Mouse (Mus musculus) small intestine, adult 2 months (tissue): ENCODE results near the gene Ctbp2. TPM values are rescaled to one million over a fixed set of nuclear protein-coding genes. Genes with fewer than 3 reads are reported as not detected.
A peak's percentile ranks its signal among the peaks of the same experiment; 100 is the strongest.

Experiments
- H3K27ac ChIP-seq: fragments of 200-500 bp; 2 replicates; pipeline ENCODE4 v1.5.1; 2012; ENCODE audit warnings: low read depth, low read length, control low read depth, inconsistent platforms; ENCODE audit not compliant: insufficient read depth
- H3K27me3 ChIP-seq: fragments of 200-500 bp; 2 replicates; pipeline ENCODE4 v1.6.1; 2012; ENCODE audit warnings: mild to moderate bottlenecking, moderate library complexity, low read length, inconsistent platforms; ENCODE audit not compliant: control insufficient read depth, insufficient read depth
- H3K36me3 ChIP-seq: fragments of 200-500 bp; 2 replicates; pipeline ENCODE4 v1.6.1; 2012; ENCODE audit warnings: mild to moderate bottlenecking, low read length, control low read depth, inconsistent platforms; ENCODE audit not compliant: control insufficient read depth, insufficient read depth
- H3K4me1 ChIP-seq: fragments of 200-500 bp; 2 replicates; pipeline ENCODE4 v1.6.1; 2012; ENCODE audit warnings: low read length, inconsistent platforms, mixed read lengths; ENCODE audit not compliant: control insufficient read depth, insufficient read depth, insufficient read length
- H3K4me3 ChIP-seq: fragments of 200-500 bp; 2 replicates; pipeline ENCODE4 v1.5.1; 2012; ENCODE audit warnings: low read depth, mild to moderate bottlenecking, control low read depth, inconsistent platforms, low read length, moderate library complexity
- CTCF ChIP-seq: fragments of 200-500 bp; IDR thresholded peaks from 2 replicates; pipeline ENCODE4 v1.5.1; 2012; ENCODE audit warnings: low read depth, mild to moderate bottlenecking, control low read depth, inconsistent platforms, low read length, moderate library complexity, mixed read lengths; ENCODE audit not compliant: insufficient replicate concordance, insufficient read length; ENCODE audit errors: extremely low read depth
- POLR2A ChIP-seq: fragments of 200-500 bp; IDR thresholded peaks from 2 replicates; pipeline ENCODE4 v1.6.1; 2012; ENCODE audit warnings: low read depth, mild to moderate bottlenecking, control low read depth, inconsistent platforms, low read length, moderate library complexity
- WGBS: fragments of 180-500 bp; shearing (Covaris S2); methylation state at CpG from one replicate; pipeline ENCODE4 v1.1.7; 2018; 5-methylcytosine and 5-hydroxymethylcytosine counted together
- polyA plus RNA-seq: library from polyadenylated mRNA; depleted of rRNA; stranded (reverse); fragments of >200 nt; gene quantifications from 2 replicates; pipeline ENCODE4 v1.2.3, GENCODE M21; 2012

Ctbp2 gene
- polyA plus RNA-seq, 1 experiment, result 33.8 TPM

DNA sequence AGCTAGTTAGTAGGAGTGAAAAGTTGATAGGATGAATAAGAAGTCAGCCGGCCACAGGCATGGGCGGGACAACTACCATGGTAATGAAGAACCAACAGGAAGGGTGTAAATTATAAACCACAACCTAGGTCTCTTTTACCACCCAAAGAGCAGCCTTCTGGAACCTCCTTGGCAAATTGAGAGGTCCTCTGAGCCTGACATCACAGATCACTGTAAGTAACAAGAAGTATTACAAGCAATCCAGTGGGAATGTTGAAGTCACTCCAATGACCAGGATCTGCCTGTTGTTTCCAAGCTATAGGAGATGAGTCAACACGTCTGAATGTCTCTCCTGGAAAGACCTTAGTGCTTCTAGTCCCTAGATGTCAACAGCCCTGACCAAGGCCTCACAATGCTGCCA, 62.1 kb downstream of the Ctbp2 start:
- Histone ChIP-seq H3K36me3 (peaks cover 5% of the 10 kb centered on the region; the same call in 1 of the 2 replicates), H3K4me1 (peaks cover 13% of the 10 kb centered on the region), H3K27me3 (no peaks in the 10 kb centered on the region), H3K4me3 (no peak overlapping the region), H3K27ac (no peak overlapping the region)
- 80% methylated on average over 3 of the region's 3 CpGs for WGBS
- TF ChIP-seq CTCF (no peak), POLR2A (no peak)

DNA sequence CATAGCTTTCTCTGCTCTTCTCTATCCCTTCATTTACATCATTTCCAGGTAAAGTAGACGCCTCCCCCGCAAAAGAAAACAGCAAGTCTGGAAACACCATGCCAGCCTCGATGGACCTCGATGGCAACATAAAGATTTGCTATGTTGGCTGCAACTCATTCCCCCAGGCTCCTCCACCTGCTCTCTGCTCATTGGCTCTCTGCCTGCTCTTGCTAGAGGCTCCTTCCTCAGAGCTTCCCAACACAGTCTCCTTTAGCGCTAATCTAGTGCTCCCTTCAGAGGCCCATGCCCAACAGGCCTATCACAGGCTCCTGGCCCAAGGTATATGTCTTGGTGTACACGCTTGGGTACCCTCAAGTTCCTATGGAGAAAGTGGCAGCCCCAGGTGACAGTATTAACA, 64.0 kb downstream of the Ctbp2 start:
- WGBS, result 72% methylated on average over 6 of the region's 6 CpGs
- H3K36me3 ChIP-seq, result 0 out of 2 replicates have a peak, but pooled peaks cover 5% of the 10 kb centered on the region

DNA sequence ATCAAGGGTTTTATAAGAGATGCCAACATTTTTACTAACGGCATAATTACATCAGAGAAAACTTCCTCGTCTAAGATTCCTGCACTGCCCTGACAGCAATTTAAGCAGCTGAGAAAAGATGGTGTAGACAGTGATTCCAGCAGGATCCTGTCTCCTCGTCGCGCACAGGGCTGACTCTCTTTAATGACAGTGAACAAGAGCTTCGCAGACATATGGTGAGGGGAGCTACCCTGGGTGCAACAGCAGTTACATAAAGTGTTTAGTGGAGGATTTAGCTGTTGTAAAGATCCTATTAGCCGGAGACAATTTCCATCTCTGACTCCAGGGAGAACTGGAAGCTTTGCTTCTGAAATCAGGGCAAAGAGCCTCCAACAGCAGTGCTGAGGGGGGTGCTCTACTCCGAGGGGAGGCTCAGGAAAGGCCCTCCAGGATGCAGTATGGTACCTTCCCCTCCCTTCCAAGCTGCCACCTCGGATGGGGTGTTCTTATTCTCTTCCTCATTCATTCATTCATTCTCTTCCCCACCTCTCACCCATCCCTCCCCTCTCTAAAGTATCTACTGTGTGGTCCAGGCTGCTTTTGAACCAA, 64.5 kb downstream of the Ctbp2 start:
- Histone ChIP-seq H3K4me3 (no peak overlapping the region), H3K27me3 (no peaks in the 10 kb centered on the region), H3K36me3 (0 out of 2 replicates have a peak, but pooled peaks cover 5% of the 10 kb centered on the region), H3K4me1 (peaks cover 13% of the 10 kb centered on the region), H3K27ac (no peak overlapping the region)
- no peak for TF ChIP-seq POLR2A
- 32% methylated on average over 9 of the region's 9 CpGs for WGBS

More for the DNA sequence above, 64.0 kb downstream of the Ctbp2 start:
- TF ChIP-seq CTCF (no peak), POLR2A (no peak)
- Histone ChIP-seq H3K27me3 (no peaks in the 10 kb centered on the region), H3K4me1 (peaks cover 13% of the 10 kb centered on the region), H3K27ac (no peak overlapping the region), H3K4me3 (no peak overlapping the region)

DNA sequence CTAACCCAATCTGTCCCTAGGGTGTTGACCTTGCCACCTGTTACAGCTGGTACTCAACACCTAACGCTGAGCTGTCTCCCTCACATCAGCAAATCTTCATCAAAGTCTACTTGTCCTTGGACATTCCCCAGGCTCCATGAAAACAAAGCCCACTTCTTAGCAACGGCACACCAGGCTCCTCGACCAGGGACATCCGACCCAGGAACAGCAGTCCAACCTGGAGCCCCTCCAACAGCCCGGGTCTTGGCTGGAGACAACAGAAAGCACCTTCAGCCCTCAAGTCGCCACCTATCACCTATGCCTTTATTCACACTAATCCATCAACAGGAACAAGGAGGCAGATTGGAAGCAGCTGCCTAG, 65.0 kb downstream of the Ctbp2 start:
- H3K4me3 ChIP-seq, result no peak overlapping the region
- H3K27ac ChIP-seq, result peak overlapping the region; percentile 3; the same call in 1 of the 2 replicates
- H3K27me3 ChIP-seq, result no peaks in the 10 kb centered on the region
- 0 out of 2 replicates have a peak, but pooled peaks cover 3% of the 10 kb centered on the region for H3K36me3 ChIP-seq
- H3K4me1 ChIP-seq, result peaks cover 13% of the 10 kb centered on the region
- no peak for TF ChIP-seq CTCF
- TF ChIP-seq POLR2A, result no peak
- 22% methylated on average over 6 of the region's 6 CpGs for WGBS

DNA sequence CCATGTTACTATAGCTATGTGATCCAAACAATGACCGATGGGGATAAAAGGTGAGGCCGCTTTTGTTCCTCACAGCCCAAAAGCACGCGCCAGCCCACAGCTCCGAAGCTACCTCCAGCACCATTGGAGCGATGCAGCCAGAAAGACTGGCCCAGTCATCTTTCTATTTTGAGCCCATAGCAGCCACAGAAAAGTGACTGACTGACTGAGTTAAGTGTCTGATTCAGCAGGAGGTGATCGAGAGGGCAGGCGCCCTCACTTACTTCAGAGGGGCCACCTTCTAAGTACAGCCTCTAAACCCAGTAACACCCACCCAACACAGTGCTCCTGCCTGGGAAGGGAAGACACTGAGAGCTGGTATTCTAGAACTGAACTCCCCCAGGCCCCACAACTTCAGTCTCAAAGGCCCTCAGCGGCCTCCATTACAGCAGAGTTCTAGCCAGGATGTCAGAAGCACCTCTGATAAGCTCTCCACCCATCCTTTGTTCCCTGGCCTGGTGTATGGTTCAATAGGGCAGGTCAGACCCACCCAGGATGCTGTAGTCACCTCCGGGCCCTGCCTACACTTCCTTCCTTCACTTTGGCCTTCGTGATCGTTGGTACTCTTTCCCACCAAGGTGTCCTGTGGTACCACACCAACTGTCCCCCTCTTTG, 65.5 kb downstream of the Ctbp2 start:
- TF ChIP-seq CTCF, result no peak
- H3K27ac ChIP-seq, result peak overlapping the region; percentile 3; the same call in 1 of the 2 replicates
- H3K4me1 ChIP-seq, result peaks cover 13% of the 10 kb centered on the region
- H3K4me3 ChIP-seq, result no peak overlapping the region
- WGBS, result 68% methylated on average over 12 of the region's 12 CpGs
- no peaks in the 10 kb centered on the region for H3K27me3 ChIP-seq
- 0 out of 2 replicates have a peak, but pooled peaks cover 3% of the 10 kb centered on the region for H3K36me3 ChIP-seq

DNA sequence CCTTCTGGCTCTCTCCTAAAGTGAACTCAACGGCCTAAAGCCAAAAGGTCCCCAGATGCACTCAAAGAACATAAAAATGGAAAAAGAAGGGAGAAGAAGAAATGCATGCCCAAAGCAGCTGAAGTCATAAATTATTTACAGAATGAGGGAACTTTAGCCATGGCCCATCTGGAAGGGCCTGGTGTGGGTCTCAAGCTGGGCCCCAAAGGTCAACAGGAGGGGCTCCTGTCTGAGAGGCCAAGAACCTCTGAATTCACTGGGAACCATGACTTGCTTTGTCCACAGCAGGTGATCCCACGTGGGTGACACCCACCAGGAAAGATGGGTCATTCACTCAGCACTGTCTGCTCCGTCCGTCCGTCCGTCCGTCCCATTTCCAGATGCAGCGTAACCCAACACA, 67.2 kb downstream of the Ctbp2 start:
- Histone ChIP-seq H3K4me1 (peaks cover 16% of the 10 kb centered on the region), H3K36me3 (0 out of 2 replicates have a peak, but pooled peaks cover 3% of the 10 kb centered on the region), H3K4me3 (no peak overlapping the region), H3K27ac (no peak overlapping the region), H3K27me3 (no peaks in the 10 kb centered on the region)
- TF ChIP-seq POLR2A (no peak), CTCF (no peak)
- WGBS, result 92% methylated on average over 8 of the region's 8 CpGs

DNA sequence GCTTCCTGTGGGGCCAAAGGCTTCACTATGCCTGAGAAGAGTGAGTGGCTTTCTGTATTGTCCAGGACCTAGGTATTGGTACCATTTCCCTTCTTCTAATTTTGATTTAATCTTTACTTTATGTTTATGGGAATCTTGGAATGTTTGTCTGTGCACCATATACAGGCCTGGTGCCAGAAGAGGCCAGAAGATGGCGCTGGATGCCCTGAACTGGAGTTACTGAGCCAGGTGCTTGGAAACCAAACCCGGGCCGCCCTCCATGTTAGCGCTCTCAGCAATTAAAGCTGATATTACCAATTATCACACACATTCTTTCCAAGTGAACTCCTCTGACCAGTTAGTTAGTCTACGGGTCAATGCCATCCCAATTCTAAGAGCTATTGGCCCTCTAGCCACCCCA, 69.7 kb downstream of the Ctbp2 start:
- 90% methylated on average over 5 of the region's 5 CpGs for WGBS
- TF ChIP-seq POLR2A (no peak), CTCF (no peak; the same call in 1 of the 2 replicates)
- Histone ChIP-seq H3K4me1 (peaks cover 23% of the 10 kb centered on the region), H3K36me3 (peaks cover 5% of the 10 kb centered on the region; the same call in 1 of the 2 replicates), H3K27me3 (no peaks in the 10 kb centered on the region), H3K4me3 (no peak overlapping the region), H3K27ac (no peak overlapping the region)
